Mouse (Mus musculus): Measurements from ENCODE around the gene Dnajc17. TPM values are rescaled to one million over a fixed set of nuclear protein-coding genes. Genes with fewer than 3 reads are reported as not detected.

Dnajc17 gene
- polyA plus RNA-seq, 1 experiment from 2014 or later, result 12.6 TPM

DNA sequence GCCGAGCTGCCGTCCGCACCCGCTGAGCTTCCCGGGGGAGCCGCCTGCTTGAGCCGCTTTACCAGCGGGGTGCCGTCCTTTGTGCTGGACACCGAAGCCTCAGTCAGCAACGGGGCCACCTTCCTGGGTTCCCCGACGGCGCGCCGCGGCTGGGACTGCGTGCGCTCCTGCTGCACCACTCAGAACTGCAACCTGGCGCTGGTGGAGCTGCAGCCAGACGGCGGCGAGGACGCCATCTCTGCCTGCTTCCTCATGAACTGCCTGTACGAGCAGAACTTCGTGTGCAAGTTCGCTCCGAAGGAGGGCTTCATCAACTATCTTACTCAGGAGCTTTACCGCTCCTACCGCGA, 29.3 kb upstream of the Dnajc17 start:
- Histone ChIP-seq H3K9me3 (replicated peaks) (no peaks in the 10 kb centered on the region), H3K36me3 (no peaks in the 10 kb centered on the region), H3K27ac (ENCODE audit: poor library complexity, severe bottlenecking) (no peak overlapping the region), H3K4me3 (peak overlapping the region; percentile 59), H3K4me2 (peak overlapping the region; percentile 92), H3K27me3 (replicated peaks) (peaks cover 76% of the 10 kb centered on the region), H3K9ac (peak overlapping the region; percentile 49), H3K4me1 (replicated peaks) (peaks cover 14% of the 10 kb centered on the region)
- no peak for ATAC-seq (ENCODE audit: insufficient number of reproducible peaks, low FRiP score)
- WGBS, result 2% methylated on average over 30 of the region's 31 CpGs

DNA sequence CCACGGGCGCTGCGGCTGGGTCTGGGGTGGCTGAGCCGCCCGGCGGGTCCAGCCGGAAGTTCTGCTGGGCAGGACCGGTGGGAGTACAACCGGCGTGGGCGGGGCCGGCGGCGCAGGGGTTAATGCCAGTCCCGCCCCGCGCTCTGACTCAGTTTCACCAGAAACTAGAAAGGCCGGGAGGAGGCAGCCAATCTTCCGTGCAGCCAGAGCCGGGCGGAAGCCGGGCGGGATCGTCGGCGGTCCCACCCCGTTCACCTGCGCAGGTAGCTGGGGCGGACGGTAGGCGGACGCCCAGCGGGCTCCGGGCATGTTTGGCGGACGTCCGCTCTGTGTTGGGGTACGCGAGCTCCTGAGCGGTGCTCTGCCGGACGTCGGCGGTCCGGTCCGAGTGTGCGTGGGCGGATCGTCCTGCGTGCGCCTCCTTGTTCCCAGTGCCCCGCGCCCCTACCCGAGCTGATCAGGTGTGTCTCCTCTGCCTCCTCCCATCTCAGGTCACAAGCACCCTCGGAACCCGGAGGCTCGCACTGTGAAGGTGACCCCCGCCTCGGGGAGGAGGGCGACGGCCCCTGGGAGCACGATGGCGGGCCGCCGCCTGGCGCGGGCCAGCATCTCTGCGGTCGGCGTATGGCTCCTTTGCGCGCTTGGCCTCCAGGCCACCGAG, 28.7 kb upstream of the Dnajc17 start, which contains the start of gene Spint1:
Spint1 (plus strand) TSS at position 153 of the 661 bp plus-strand sequence.
- no peak; the same call in 1 of the 2 replicates for ATAC-seq (ENCODE audit: insufficient number of reproducible peaks, low FRiP score)
- Histone ChIP-seq H3K4me1 (replicated peaks) (peaks cover 14% of the 10 kb centered on the region), H3K4me3 (peak within 1 kb of the TSS; percentile 59), H3K9ac (peak within 1 kb of the TSS; percentile 49), H3K9me3 (replicated peaks) (no peaks in the 10 kb centered on the region), H3K4me2 (peak within 1 kb of the TSS; percentile 92), H3K36me3 (no peaks in the 10 kb centered on the region), H3K27me3 (replicated peaks) (peaks cover 76% of the 10 kb centered on the region), H3K27ac (ENCODE audit: poor library complexity, severe bottlenecking) (no peak within 1 kb of the TSS)
- WGBS, result under 1% methylated on average over 73 of the region's 73 CpGs

DNA sequence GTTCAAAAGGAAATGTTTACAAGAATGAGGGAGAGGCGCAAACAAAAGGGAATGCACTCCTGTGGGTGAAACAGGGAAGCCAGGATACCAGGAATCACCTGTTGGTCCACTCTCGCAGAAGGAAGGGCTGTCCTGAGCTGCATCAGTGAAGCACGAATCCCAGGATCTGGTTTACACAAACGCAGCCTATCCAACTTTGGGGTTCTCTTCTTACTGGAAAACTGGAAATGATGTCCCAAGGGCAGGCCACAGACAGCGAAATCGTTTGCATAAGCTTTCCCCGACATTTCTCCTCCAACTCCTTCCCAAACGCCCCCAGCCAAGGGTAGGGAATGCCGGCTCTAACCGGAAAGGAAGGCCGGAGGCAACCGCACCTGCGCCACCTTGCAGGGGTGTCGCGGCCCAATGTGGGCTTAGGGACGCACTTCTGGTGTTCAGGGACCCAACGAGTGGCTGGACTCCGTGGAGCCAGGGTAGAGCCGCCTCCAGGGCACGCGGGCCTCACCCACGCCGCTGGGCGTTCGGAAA, 28.2 kb upstream of the Dnajc17 start:
- ATAC-seq (ENCODE audit: insufficient number of reproducible peaks, low FRiP score), result no peak
- H3K27ac ChIP-seq (ENCODE audit: poor library complexity, severe bottlenecking), result no peak overlapping the region
- peaks cover 76% of the 10 kb centered on the region for H3K27me3 ChIP-seq (replicated peaks)
- WGBS, result 8% methylated on average over 25 of the region's 25 CpGs
- peaks cover 14% of the 10 kb centered on the region for H3K4me1 ChIP-seq (replicated peaks)
- peak overlapping the region; percentile 92 for H3K4me2 ChIP-seq
- H3K4me3 ChIP-seq, result peak overlapping the region; percentile 59
- H3K9ac ChIP-seq, result peak overlapping the region; percentile 49
- H3K36me3 ChIP-seq, result no peaks in the 10 kb centered on the region
- no peaks in the 10 kb centered on the region for H3K9me3 ChIP-seq (replicated peaks)

DNA sequence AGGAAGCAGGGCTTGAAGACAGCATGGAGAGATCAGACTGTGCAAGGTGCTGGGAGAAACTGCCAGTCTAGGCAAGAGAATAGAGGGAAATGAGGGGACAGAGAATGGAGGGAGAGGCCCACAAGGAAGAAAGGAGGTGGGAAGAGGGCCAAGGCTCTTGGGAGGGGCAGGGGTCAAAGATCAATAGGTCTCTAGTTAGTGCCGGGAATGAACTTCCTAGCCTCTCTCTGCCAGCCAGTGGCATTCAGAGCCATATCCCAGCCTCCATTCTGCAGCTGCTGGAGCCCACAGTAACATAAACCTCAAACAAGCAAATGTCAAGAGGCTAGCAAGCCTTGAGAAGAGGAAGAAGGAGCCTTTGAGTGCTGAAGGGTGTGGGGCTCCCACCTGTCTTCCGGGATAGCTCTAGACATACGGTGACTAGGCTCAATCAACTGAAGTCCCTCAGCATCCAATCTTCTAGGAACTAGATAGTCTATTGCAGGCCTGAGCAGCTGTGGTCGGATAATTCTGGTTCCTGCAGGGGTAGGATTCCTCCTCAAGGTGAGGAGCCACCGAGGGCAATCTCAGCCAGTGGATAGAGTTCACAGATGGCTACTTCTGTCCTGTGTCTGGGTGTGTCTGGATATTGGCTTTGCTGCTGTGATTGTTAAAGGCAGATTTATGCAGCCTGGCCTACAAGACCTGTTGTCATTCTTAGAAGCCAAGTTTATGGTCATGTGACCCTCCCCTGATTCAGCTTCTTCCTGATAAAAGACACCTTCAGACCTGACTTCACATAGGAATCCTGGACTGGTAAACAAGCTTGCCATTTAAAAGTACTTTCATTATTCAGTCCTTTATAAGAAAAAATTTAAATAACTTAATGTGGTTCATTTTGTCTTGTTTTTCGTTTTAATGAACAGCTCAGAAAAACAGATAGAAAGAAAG, 21.4 kb upstream of the Dnajc17 start, which contains the start of gene Ppp1r14d:
Ppp1r14d (minus strand) TSS at position 132 of the 930 bp plus-strand sequence.
- Histone ChIP-seq H3K4me2 (no peak within 1 kb of the TSS), H3K4me3 (no peak within 1 kb of the TSS), H3K27me3 (replicated peaks) (peaks cover 20% of the 10 kb centered on the region), H3K9ac (no peak within 1 kb of the TSS), H3K4me1 (replicated peaks) (no peaks in the 10 kb centered on the region), H3K36me3 (no peaks in the 10 kb centered on the region), H3K9me3 (replicated peaks) (no peaks in the 10 kb centered on the region), H3K27ac (ENCODE audit: poor library complexity, severe bottlenecking) (no peak within 1 kb of the TSS)
- no peak for ATAC-seq (ENCODE audit: insufficient number of reproducible peaks, low FRiP score)
- 67% methylated on average over 6 of the region's 6 CpGs for WGBS

DNA sequence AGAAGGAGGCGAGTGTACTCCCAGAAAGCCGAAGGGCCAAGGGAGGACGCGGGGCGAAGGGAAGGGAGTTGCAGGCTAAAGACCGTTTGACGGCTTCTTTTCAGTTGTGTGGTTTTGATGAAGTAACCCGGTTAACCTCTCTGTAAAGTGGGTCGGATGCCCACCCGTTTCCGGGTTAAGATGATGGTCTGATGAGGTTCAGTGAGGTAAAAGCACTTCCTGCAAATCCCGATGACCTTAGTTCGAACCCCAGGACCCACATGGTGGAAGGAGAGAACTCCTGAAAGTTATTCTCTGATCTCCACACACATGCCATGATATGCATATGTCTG, 547 bp upstream of the Dnajc17 start:
- peak overlapping the region; percentile 7; the same call in 1 of the 2 replicates for H3K27ac ChIP-seq (ENCODE audit: poor library complexity, severe bottlenecking)
- ATAC-seq (ENCODE audit: insufficient number of reproducible peaks, low FRiP score), result no peak
- no peaks in the 10 kb centered on the region for H3K9me3 ChIP-seq (replicated peaks)
- peaks cover 30% of the 10 kb centered on the region for H3K36me3 ChIP-seq
- peak overlapping the region; percentile 68 for H3K4me3 ChIP-seq
- under 1% methylated on average over 13 of the region's 13 CpGs for WGBS
- H3K9ac ChIP-seq, result peak overlapping the region; percentile 78
- no peaks in the 10 kb centered on the region for H3K27me3 ChIP-seq (replicated peaks)
- peaks cover 11% of the 10 kb centered on the region for H3K4me1 ChIP-seq (replicated peaks)
- H3K4me2 ChIP-seq, result peak overlapping the region; percentile 77

DNA sequence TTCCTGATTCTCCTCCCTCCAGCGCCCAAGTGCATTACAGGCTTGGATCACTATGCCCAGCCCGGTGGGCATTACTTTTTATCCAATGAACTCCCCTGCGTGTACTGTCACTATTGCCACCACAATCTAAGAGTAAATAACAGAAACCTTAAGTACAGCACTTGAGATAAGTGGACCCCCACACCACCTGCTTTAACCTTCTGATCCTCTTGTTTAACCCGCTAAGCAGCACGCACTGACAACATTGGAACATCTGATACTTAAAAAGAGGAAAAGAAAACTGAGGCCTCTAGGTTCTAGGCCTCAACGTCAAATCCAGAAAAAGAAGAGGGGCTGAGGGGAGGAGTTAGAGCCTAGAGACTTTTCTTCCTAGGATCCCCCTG, 643 bp downstream of the Dnajc17 start:
- H3K4me3 ChIP-seq, result peak overlapping the region; percentile 68
- H3K9me3 ChIP-seq (replicated peaks), result no peaks in the 10 kb centered on the region
- H3K4me2 ChIP-seq, result peak overlapping the region; percentile 77
- no peak for ATAC-seq (ENCODE audit: insufficient number of reproducible peaks, low FRiP score)
- H3K27ac ChIP-seq (ENCODE audit: poor library complexity, severe bottlenecking), result peak overlapping the region; percentile 80
- no peaks in the 10 kb centered on the region for H3K27me3 ChIP-seq (replicated peaks)
- peak overlapping the region; percentile 78 for H3K9ac ChIP-seq
- peaks cover 27% of the 10 kb centered on the region for H3K36me3 ChIP-seq
- 12% methylated on average over 6 of the region's 6 CpGs for WGBS
- H3K4me1 ChIP-seq (replicated peaks), result peaks cover 19% of the 10 kb centered on the region

DNA sequence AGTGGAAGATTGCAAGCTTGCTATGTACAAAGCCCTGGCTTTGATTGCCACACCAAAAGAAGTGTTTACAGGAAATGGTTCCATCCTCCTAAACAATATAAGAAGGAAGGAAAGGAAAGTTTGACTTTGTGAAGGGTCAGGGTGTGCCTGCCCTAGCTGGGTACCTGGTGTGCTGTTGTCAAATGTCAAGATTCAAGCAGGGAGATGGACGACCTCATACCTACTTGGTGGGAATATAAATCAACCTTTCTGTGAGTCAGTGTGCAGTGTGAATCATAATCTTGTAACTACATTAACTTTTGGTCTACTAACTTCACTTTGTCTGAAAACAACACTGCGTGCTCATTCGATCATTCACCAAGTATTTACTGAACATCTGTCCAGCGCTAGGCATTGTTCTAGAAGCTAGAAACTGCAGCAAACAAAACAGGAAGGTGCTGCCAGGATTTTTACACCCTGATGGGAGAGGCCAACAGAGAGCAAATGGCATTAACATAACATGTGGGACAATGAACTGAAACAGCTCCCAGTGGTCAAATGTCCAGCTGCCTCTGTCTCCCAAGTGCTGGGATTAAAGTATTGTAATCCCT, 4.6 kb downstream of the Dnajc17 start:
- H3K27ac ChIP-seq (ENCODE audit: poor library complexity, severe bottlenecking), result no peak overlapping the region
- H3K4me2 ChIP-seq, result no peak overlapping the region
- H3K4me3 ChIP-seq, result no peak overlapping the region
- H3K4me1 ChIP-seq (replicated peaks), result peaks cover 18% of the 10 kb centered on the region
- 77% methylated on average over 4 of the region's 4 CpGs for WGBS
- ATAC-seq (ENCODE audit: insufficient number of reproducible peaks, low FRiP score), result no peak
- no peak overlapping the region for H3K9ac ChIP-seq
- H3K9me3 ChIP-seq (replicated peaks), result no peaks in the 10 kb centered on the region
- no peaks in the 10 kb centered on the region for H3K36me3 ChIP-seq
- H3K27me3 ChIP-seq (replicated peaks), result no peaks in the 10 kb centered on the region

DNA sequence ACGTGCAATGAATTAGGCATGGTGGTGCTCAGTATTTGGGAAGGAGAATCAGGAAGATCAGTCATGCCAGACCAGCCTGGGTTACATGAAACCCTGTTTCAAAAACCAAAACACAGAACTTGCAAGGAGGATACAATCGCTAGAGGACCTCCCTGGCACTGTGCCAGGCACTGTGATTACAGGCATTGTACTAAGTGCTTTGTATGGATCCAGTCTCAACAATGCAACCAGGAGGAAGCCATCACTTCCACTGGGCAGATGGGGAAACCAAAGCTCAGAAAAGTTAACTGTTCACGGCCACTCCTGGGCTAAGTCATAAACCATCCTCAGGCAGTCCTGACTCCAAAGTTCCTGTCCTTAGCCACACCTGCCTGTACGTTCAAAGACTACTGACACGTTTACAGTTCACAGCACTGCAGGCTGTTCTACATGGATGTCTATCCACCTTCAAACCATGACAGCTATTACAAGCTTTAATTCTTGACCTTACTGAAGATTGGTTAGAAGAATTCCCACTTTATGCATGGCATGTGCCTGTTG, 5.6 kb downstream of the Dnajc17 start:
- Histone ChIP-seq H3K4me2 (no peak overlapping the region), H3K4me1 (replicated peaks) (peaks cover 18% of the 10 kb centered on the region), H3K9me3 (replicated peaks) (no peaks in the 10 kb centered on the region), H3K9ac (no peak overlapping the region), H3K27ac (ENCODE audit: poor library complexity, severe bottlenecking) (no peak overlapping the region), H3K4me3 (no peak overlapping the region), H3K36me3 (no peaks in the 10 kb centered on the region), H3K27me3 (replicated peaks) (no peaks in the 10 kb centered on the region)
- 60% methylated on average over 5 of the region's 5 CpGs for WGBS
- ATAC-seq (ENCODE audit: insufficient number of reproducible peaks, low FRiP score), result no peak; the same call in 1 of the 2 replicates

DNA sequence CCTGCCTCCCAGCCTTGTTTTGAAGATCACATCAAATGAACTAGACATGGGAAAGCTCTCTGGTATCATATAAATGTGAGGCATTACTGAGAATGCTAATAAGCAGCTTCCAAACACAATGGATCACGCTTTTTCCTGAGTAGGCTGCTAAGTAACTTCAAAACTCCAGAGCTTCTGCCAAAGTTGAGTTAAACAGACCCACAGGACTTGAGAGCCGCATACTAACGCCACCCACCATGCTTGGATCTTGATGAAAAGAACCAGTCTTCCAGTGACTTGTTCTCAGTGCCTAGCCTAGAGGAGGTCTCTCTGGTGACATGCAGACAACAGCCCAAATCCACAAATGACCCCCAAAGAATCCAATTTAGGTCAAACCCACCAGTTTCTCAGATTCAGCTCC, 9.7 kb downstream of the Dnajc17 start:
- no peaks in the 10 kb centered on the region for H3K9me3 ChIP-seq (replicated peaks)
- no peaks in the 10 kb centered on the region for H3K36me3 ChIP-seq
- no peaks in the 10 kb centered on the region for H3K27me3 ChIP-seq (replicated peaks)
- H3K4me1 ChIP-seq (replicated peaks), result peaks cover 20% of the 10 kb centered on the region
- no peak for ATAC-seq (ENCODE audit: insufficient number of reproducible peaks, low FRiP score)
- no peak overlapping the region for H3K27ac ChIP-seq (ENCODE audit: poor library complexity, severe bottlenecking)
- no peak overlapping the region for H3K4me3 ChIP-seq
- H3K4me2 ChIP-seq, result no peak overlapping the region
- H3K9ac ChIP-seq, result no peak overlapping the region
- 66% methylated on average over 3 of the region's 3 CpGs for WGBS

DNA sequence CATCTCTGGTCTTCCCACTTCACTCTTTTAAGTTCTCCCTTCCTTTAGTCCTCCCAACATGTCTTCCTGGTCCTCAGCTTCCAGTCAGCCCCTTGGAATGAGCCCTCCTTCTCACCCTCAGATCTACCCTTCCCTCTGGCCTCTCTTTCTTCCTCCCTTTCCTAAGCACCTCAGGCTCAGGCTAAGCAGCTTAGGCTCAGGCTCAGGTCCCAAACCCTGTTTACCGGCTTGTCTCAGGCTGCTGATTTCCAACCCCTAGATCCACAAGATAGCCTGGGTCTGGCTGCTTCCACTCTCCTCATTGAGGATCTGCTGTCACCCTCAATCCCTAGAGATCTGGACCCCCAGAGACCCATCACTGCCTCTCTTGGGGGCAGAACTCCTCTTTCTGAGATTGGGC, 10.5 kb downstream of the Dnajc17 start:
- Histone ChIP-seq H3K4me3 (no peak overlapping the region), H3K9ac (0 out of 2 replicates have a peak overlapping the region, but pooled peaks have one; percentile 31), H3K9me3 (replicated peaks) (no peaks in the 10 kb centered on the region), H3K36me3 (no peaks in the 10 kb centered on the region), H3K4me2 (no peak overlapping the region), H3K4me1 (replicated peaks) (peaks cover 14% of the 10 kb centered on the region), H3K27me3 (replicated peaks) (no peaks in the 10 kb centered on the region), H3K27ac (ENCODE audit: poor library complexity, severe bottlenecking) (no peak overlapping the region)
- WGBS, result 27% methylated on average over 1 of the region's 1 CpGs
- ATAC-seq (ENCODE audit: insufficient number of reproducible peaks, low FRiP score), result no peak

DNA sequence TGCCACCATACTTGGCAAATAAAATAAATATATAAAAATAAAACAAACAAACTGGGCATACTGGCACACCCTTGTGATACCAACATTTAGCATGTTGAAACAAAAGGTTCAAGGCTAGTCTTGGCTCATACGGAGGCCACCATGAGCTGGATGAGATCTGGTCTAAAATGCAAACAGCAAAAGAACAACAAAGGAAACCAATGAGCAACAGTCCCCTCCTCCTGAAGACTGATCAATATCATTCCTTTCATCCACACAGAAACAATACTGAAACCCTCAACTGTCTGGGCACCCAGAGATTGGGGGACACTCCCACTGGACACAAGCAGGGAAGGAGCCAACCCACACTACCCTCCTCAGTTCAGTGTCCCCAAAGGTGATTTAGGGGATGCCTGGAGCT, 11.1 kb downstream of the Dnajc17 start:
- WGBS, result 76% methylated on average over 1 of the region's 1 CpGs
- no peaks in the 10 kb centered on the region for H3K9me3 ChIP-seq (replicated peaks)
- H3K4me1 ChIP-seq (replicated peaks), result peaks cover 8% of the 10 kb centered on the region
- no peak for ATAC-seq (ENCODE audit: insufficient number of reproducible peaks, low FRiP score)
- H3K9ac ChIP-seq, result no peak overlapping the region
- no peaks in the 10 kb centered on the region for H3K27me3 ChIP-seq (replicated peaks)
- H3K4me2 ChIP-seq, result no peak overlapping the region
- H3K27ac ChIP-seq (ENCODE audit: poor library complexity, severe bottlenecking), result no peak overlapping the region
- no peaks in the 10 kb centered on the region for H3K36me3 ChIP-seq
- H3K4me3 ChIP-seq, result no peak overlapping the region

Measured in heart, embryonic 12.5 days (tissue).